Mouse (Mus musculus): ENCODE results near the gene Ripor3. TPM values are rescaled to one million over a fixed set of nuclear protein-coding genes. Genes with fewer than 3 reads are reported as not detected.

The Ripor3 gene
- polyA plus RNA-seq, 1 experiment from 2014 or later: 8.4 TPM

DNA sequence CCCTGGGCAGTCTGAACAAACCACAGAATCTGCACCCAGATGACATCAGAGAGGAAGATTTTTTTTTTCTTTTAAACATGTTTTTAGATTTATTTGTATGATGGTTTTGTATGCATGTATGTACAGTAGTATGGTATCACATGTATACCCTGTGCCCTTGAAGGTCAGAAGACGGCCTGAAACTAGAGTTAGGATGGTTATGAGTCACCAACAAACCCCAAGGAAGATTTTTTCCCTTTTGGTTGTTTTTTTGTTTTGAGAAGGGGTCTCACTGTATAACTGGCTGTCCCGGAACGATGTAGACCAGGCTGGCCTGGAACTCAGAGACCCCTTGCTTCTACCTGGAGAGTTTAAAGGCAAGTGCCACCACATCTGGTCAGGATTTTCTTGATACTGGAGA lies 79.4 kb downstream of the Ripor3 start:
- WGBS: 86% methylated on average over 3 of the region's 3 CpGs
- Histone ChIP-seq H3K27ac (replicated peaks) (peak overlapping the region; percentile 86; the same call in 1 of the 2 replicates), H3K4me3 (replicated peaks) (no peak overlapping the region)

More for the DNA sequence above, 79.4 kb downstream of the Ripor3 start:
- Histone ChIP-seq H3K9me3 (replicated peaks) (no peaks in the 10 kb centered on the region), H3K4me2 (replicated peaks) (no peak overlapping the region), H3K36me3 (no peaks in the 10 kb centered on the region), H3K4me1 (peaks cover 34% of the 10 kb centered on the region), H3K27me3 (no peaks in the 10 kb centered on the region), H3K9ac (no peak overlapping the region)
- no peak for ATAC-seq (ENCODE audit: insufficient number of reproducible peaks, low FRiP score, low TSS enrichment, low read depth)

Other genes starting within 250 kb of the Ripor3 start
- gene Ptpn1, start 78.6 kb downstream of the Ripor3 start, polyA plus RNA-seq (2015; fragmentation: Nextera tagmentation; extraction: Ambion mirVana): 60.6 and 61.5 TPM in 2 replicates
- 3.6 and 4.1 TPM in 2 replicates for gene Pard6b, start 70.4 kb upstream of the Ripor3 start, polyA plus RNA-seq (2015; fragmentation: Nextera tagmentation; extraction: Ambion mirVana)
- 3.4 and 7.6 TPM in 2 replicates for gene Adnp, start 196.5 kb upstream of the Ripor3 start, polyA plus RNA-seq (2015; fragmentation: Nextera tagmentation; extraction: Ambion mirVana)
- gene Gm20716, start 219.7 kb upstream of the Ripor3 start, polyA plus RNA-seq (2015; fragmentation: Nextera tagmentation; extraction: Ambion mirVana): 18.3 and 18.6 TPM in 2 replicates
- 92.0 and 102 TPM in 2 replicates for gene Dpm1, start 220.0 kb upstream of the Ripor3 start, polyA plus RNA-seq (2015; fragmentation: Nextera tagmentation; extraction: Ambion mirVana)
- 8.0 and 8.8 TPM in 2 replicates for gene Mocs3, start 220.0 kb upstream of the Ripor3 start, polyA plus RNA-seq (2015; fragmentation: Nextera tagmentation; extraction: Ambion mirVana)

Data from embryonic facial prominence, embryonic 15.5 days (tissue).